Mouse (Mus musculus) hindbrain, embryonic 16.5 days (tissue): ENCODE results near the gene Ly86. TPM values are rescaled to one million over a fixed set of nuclear protein-coding genes. Genes with fewer than 3 reads are reported as not detected.

ENCODE experiments used
- ATAC-seq: fragments of 200-750 bp; cut with Nextera tagmentation; 2 replicates; pipeline ENCODE4 v1.8.0; 2017; ENCODE audit warnings: moderate TSS enrichment, moderate library complexity
- H3K27ac ChIP-seq: fragments of 300-500 bp; sonication (generic); 2 replicates; pipeline ENCODE4 v1.5.1; 2014; ENCODE audit warnings: low read depth, mild to moderate bottlenecking, control low read depth, low read length, moderate library complexity
- H3K27me3 ChIP-seq: fragments of 300-500 bp; sonication (generic); replicated peaks from 2 replicates; pipeline ENCODE4 v1.6.1; 2014; ENCODE audit warnings: low read length; ENCODE audit not compliant: control insufficient read depth, insufficient read depth
- H3K36me3 ChIP-seq: fragments of 300-500 bp; sonication (generic); 2 replicates; pipeline ENCODE4 v1.6.1; 2014; ENCODE audit warnings: mild to moderate bottlenecking, low read length, moderate library complexity, mixed read lengths; ENCODE audit not compliant: control insufficient read depth, insufficient read depth
- H3K4me1 ChIP-seq: fragments of 300-500 bp; sonication (generic); 2 replicates; pipeline ENCODE4 v1.6.1; 2014; ENCODE audit warnings: low read depth, low read length; ENCODE audit not compliant: control insufficient read depth, insufficient read depth
- H3K4me2 ChIP-seq: fragments of 300-500 bp; sonication (generic); 2 replicates; pipeline ENCODE4 v1.6.1; 2014; ENCODE audit warnings: mild to moderate bottlenecking, low read length, control low read depth, moderate library complexity
- H3K4me3 ChIP-seq: fragments of 300-500 bp; sonication (generic); 2 replicates; pipeline ENCODE4 v1.5.1; 2014; ENCODE audit warnings: mild to moderate bottlenecking, low read length, control low read depth, moderate library complexity
- H3K9ac ChIP-seq: fragments of 300-500 bp; sonication (generic); 2 replicates; pipeline ENCODE4 v1.6.1; 2014; ENCODE audit warnings: low read depth, mild to moderate bottlenecking, control low read depth, low read length, moderate library complexity
- H3K9me3 ChIP-seq: fragments of 300-500 bp; sonication (generic); 2 replicates; pipeline ENCODE4 v1.6.1; 2014; ENCODE audit warnings: mild to moderate bottlenecking, low read length, moderate library complexity; ENCODE audit not compliant: control insufficient read depth
- WGBS: fragments of 180-500 bp; shearing (Covaris S2); extraction: QIAGEN DNeasy Blood & Tissue Kit; methylation state at CpG from one replicate; pipeline ENCODE4 v1.1.7; 2014; 5-methylcytosine and 5-hydroxymethylcytosine counted together
- polyA plus RNA-seq: library from polyadenylated mRNA; unstranded; fragments of >200 nt; fragmentation: Nextera tagmentation; extraction: Ambion mirVana; gene quantifications from 2 replicates; pipeline ENCODE4 v1.2.1, GENCODE M21; 2015

Gene Ly86
- polyA plus RNA-seq, 1 experiment from 2014 or later = 9.2 TPM

- H3K36me3 ChIP-seq = no peaks in the 10 kb centered on the region
- peak overlapping the region; percentile 74; the same call in 1 of the 2 replicates for H3K9ac ChIP-seq
- WGBS = 24% methylated on average over 4 of the region's 4 CpGs
- peak; percentile 9 for ATAC-seq
- H3K4me2 ChIP-seq = peak overlapping the region; percentile 41
- no peaks in the 10 kb centered on the region for H3K9me3 ChIP-seq
- no peak overlapping the region for H3K4me3 ChIP-seq
- H3K27ac ChIP-seq = peak overlapping the region; percentile 29; the same call in 1 of the 2 replicates
- no peaks in the 10 kb centered on the region for H3K27me3 ChIP-seq
- H3K4me1 ChIP-seq = peaks cover 13% of the 10 kb centered on the region
These were observed 32.1 kb upstream of the Ly86 start for GRCm38 (mm10) chr13:37312951-37313350.

- Histone ChIP-seq H3K27me3 (no peaks in the 10 kb centered on the region), H3K4me2 (no peak overlapping the region), H3K36me3 (no peaks in the 10 kb centered on the region), H3K4me3 (no peak overlapping the region), H3K27ac (no peak overlapping the region), H3K9me3 (no peaks in the 10 kb centered on the region), H3K4me1 (no peaks in the 10 kb centered on the region), H3K9ac (no peak overlapping the region)
- ATAC-seq = no peak
- WGBS = 89% methylated on average over 3 of the region's 3 CpGs
These were observed 19.5 kb upstream of the Ly86 start for GRCm38 (mm10) chr13:37325504-37325903.

DNA sequence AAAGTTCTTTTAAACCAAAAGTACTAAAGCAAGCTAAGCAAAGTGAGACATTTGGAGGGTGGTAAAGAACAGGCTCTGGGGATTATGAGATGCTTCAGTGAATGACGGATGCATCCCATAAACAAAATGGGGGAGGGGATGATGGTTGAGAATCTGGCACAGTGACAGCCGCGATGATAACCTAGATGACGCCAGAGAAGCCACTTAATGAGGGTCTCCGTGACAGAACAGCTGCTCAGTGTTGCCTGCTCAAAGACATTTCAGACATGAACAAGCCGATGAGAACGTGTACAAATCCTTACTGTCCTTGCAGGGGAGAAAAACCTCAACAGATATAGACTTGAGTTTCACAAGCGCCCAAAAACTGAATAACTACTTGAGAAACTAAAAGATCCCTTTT lies 15.3 kb upstream of the Ly86 start:
- WGBS = 71% methylated on average over 8 of the region's 8 CpGs
- no peak overlapping the region for H3K4me2 ChIP-seq
- no peaks in the 10 kb centered on the region for H3K4me1 ChIP-seq
- ATAC-seq = no peak
- H3K9ac ChIP-seq = no peak overlapping the region
- no peak overlapping the region for H3K27ac ChIP-seq
- no peaks in the 10 kb centered on the region for H3K9me3 ChIP-seq
- no peak overlapping the region for H3K4me3 ChIP-seq
- H3K27me3 ChIP-seq = no peaks in the 10 kb centered on the region
- H3K36me3 ChIP-seq = no peaks in the 10 kb centered on the region

- no peaks in the 10 kb centered on the region for H3K36me3 ChIP-seq
- H3K27me3 ChIP-seq = no peaks in the 10 kb centered on the region
- H3K4me3 ChIP-seq = no peak overlapping the region
- H3K9me3 ChIP-seq = no peaks in the 10 kb centered on the region
- no peak overlapping the region for H3K9ac ChIP-seq
- no peak overlapping the region for H3K4me2 ChIP-seq
- 75% methylated on average over 4 of the region's 4 CpGs for WGBS
- no peak overlapping the region for H3K27ac ChIP-seq
- no peaks in the 10 kb centered on the region for H3K4me1 ChIP-seq
- ATAC-seq = no peak
These were observed 14.0 kb upstream of the Ly86 start for GRCm38 (mm10) chr13:37330971-37331370.

DNA sequence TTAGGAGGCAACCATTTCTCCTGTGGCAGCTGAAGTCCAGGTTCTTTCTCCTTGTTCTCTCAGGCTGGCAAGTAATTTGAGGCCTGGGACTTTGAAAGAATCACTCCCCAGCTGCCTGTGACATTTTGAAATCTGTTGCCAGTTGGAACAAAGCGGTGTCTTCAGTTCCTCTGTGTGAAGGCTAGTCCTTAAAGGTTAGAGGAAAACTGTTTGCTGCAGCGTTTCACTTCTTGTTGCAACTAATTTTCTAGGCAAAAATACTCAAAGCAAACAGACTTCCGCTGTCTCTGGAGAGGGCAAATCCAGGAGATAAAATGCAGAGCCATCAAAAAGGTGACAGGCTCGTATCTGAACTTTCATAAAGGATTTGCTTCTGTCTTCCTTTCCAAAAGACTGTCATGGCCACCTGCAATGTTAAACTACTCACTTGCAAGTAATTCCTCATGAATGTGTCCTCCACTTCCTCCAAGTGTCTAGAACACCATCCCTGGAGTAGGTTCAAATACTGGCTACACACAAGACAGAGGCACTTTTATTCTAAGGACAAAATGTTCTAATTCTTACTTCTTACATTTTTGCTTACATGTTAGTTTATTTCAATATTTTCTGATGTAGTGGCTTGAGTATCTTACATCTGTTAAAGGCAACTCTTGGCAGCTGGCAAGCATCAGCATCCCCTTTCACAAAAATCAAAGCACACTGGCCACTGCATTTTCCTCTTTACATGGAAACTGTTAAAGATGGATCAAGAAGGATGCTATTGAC lies 12.0 kb upstream of the Ly86 start:
- no peak for ATAC-seq
- no peaks in the 10 kb centered on the region for H3K27me3 ChIP-seq
- no peaks in the 10 kb centered on the region for H3K4me1 ChIP-seq
- H3K36me3 ChIP-seq = no peaks in the 10 kb centered on the region
- H3K4me3 ChIP-seq = no peak overlapping the region
- H3K9ac ChIP-seq = no peak overlapping the region
- H3K4me2 ChIP-seq = no peak overlapping the region
- 81% methylated on average over 4 of the region's 4 CpGs for WGBS
- H3K9me3 ChIP-seq = no peaks in the 10 kb centered on the region
- no peak overlapping the region for H3K27ac ChIP-seq

DNA sequence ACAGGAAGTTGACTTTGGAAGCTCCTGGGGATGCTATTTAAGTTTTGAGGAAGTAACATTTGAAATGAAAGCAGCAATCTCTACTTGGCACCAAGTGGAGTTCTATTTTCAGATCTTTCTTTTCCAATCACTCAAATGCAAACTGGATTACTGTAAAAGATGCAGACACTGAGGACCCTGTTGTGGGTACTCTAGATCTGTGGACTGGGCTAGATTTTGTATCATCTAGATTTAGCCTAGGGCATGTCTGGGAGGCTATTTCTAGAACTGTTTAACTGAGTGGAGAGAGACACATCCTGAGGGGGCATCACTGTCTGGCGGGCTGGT lies 11.5 kb upstream of the Ly86 start:
- no peaks in the 10 kb centered on the region for H3K9me3 ChIP-seq
- H3K4me2 ChIP-seq = no peak overlapping the region
- no peaks in the 10 kb centered on the region for H3K27me3 ChIP-seq
- no peak for ATAC-seq
- H3K27ac ChIP-seq = no peak overlapping the region
- 78% methylated on average over 1 of the region's 1 CpGs for WGBS
- H3K36me3 ChIP-seq = no peaks in the 10 kb centered on the region
- no peaks in the 10 kb centered on the region for H3K4me1 ChIP-seq
- no peak overlapping the region for H3K9ac ChIP-seq
- H3K4me3 ChIP-seq = no peak overlapping the region

- no peaks in the 10 kb centered on the region for H3K27me3 ChIP-seq
- no peaks in the 10 kb centered on the region for H3K4me1 ChIP-seq
- H3K9me3 ChIP-seq = no peaks in the 10 kb centered on the region; the same call in 1 of the 2 replicates
- WGBS = 68% methylated on average over 4 of the region's 4 CpGs
- no peak overlapping the region for H3K9ac ChIP-seq
- ATAC-seq = no peak
- no peak overlapping the region for H3K27ac ChIP-seq
- no peak overlapping the region for H3K4me2 ChIP-seq
- no peaks in the 10 kb centered on the region for H3K36me3 ChIP-seq
- H3K4me3 ChIP-seq = no peak overlapping the region
These were observed 7.7 kb upstream of the Ly86 start for GRCm38 (mm10) chr13:37337269-37337668.

DNA sequence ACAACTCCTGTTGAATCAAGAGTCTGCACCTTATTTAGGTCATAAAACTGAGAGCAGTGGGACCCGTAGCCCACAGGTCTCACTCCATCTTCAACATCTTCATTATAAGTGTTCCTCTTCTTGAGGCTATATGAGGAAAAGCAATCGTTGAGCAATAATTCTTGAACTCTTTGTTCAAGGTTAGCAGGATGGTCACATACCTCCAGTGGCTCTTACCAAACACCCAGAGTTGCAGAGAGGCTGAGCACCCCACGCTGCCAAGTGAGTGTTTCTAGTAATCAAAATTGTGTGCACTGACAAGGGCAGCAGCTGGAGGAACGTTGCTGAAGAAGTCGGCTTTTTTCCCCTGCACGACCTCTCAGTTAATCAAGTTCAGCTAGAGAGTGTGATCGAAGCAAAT lies 7.1 kb upstream of the Ly86 start:
- ATAC-seq = no peak
- Histone ChIP-seq H3K9ac (no peak overlapping the region), H3K36me3 (no peaks in the 10 kb centered on the region), H3K4me2 (no peak overlapping the region), H3K4me3 (no peak overlapping the region), H3K27me3 (no peaks in the 10 kb centered on the region), H3K27ac (no peak overlapping the region), H3K9me3 (no peaks in the 10 kb centered on the region; the same call in 1 of the 2 replicates), H3K4me1 (no peaks in the 10 kb centered on the region)
- WGBS = 81% methylated on average over 7 of the region's 7 CpGs

DNA sequence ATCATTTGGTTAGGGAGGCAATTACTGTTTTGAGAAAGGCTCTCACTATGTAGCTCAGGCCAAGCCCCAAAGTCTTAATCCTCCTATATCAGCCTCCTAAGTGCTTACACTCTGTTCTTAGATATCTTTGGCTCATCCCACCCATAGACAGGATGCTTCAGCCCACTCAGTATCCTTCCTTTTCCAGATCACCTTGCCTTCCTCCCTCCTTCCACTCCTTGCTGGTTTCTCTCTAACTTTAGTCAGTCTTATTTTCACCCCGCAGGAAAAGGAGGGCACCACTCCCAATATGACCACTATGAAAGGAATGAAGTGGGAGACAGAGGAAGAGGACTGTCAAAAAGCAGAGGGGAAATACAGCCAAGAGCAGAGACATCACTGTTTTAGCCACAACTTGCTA lies 2.2 kb upstream of the Ly86 start:
- Histone ChIP-seq H3K36me3 (no peaks in the 10 kb centered on the region), H3K4me3 (no peak overlapping the region), H3K4me1 (no peaks in the 10 kb centered on the region), H3K9me3 (no peaks in the 10 kb centered on the region; the same call in 1 of the 2 replicates), H3K4me2 (no peak overlapping the region), H3K27ac (no peak overlapping the region), H3K27me3 (no peaks in the 10 kb centered on the region), H3K9ac (no peak overlapping the region)
- WGBS = 95% methylated on average over 1 of the region's 1 CpGs
- ATAC-seq = no peak
